Mouse (Mus musculus) G1E-ER4 (cell line): ENCODE results near the gene Tex2. TPM values are rescaled to one million over a fixed set of nuclear protein-coding genes. Genes with fewer than 3 reads are reported as not detected.

Experiments
- GATA1 ChIP-seq: IDR thresholded peaks from one replicate; pipeline ENCODE4 v1.8.0; 2012; ENCODE audit warnings: low read length, inconsistent platforms
- polyA plus RNA-seq: library from polyadenylated mRNA; stranded (reverse); fragments of >175 nt; gene quantifications from 2 replicates; pipeline ENCODE4 v1.2.3, GENCODE M21; 2012

Gene Tex2
- polyA plus RNA-seq, 1 experiment = 2.8 TPM

- no peak for TF ChIP-seq GATA1
These were observed 101.8 kb downstream of the Tex2 start for GRCm38 (mm10) chr11:106511236-106512005.

GRCm38 (mm10) chr11:106507638-106508037 lies 105.6 kb downstream of the Tex2 start:
- no peak for TF ChIP-seq GATA1

DNA sequence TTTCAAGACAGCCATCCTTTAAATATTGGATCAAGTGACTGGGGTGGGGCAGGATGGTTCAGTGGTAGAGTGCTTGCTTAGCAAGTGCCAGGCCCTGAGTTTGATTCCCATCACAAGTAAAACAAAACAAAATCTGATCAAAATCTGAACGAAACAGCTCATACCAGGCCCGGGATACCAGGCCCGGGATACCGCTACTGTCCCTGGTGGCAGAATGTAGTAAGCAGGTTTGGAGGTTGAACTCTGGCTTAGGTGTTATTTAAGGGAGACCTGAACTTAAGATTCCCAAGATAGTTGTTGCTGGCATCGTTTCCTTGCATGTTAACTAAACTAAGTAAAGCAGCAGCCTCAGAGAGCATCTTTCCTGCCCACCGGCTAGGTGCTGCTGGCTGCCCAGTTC lies 107.0 kb downstream of the Tex2 start:
- TF ChIP-seq GATA1 = no peak

DNA sequence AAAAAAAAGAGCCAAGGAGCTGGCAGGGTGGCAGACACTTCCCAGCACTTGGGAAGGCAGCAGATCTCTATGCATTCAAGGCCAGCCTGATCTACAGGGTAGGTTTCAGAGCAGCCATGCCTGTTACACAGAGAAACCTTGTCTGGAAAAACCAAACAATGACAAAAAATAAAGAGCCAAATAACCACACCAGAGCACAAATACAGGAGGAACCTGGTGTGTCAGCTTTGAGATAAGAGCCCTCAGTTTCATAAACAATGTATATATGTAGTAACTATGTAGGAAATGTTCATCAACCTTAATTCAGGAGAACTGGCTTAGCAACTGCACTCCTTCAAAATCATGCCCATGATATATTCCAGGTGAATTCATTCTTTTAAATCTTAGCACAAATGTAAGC lies 109.1 kb downstream of the Tex2 start:
- TF ChIP-seq GATA1 = no peak

DNA sequence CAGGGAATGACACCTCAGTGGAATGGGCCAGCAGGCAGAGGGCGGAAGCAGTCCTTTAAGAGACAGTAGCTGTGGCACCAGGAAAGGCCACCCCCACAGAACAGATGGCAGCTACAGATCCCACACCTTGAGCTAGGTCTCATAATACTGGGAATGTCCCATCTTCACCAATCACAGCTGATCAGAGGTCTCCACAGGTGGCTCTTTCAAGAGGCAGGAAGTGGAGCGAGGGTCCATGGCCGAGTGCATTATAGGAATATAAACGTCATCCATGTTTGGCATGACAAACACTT lies 109.9 kb downstream of the Tex2 start:
- TF ChIP-seq GATA1 = no peak

GRCm38 (mm10) chr11:106502631-106503424 lies 110.4 kb downstream of the Tex2 start:
- no peak for TF ChIP-seq GATA1

DNA sequence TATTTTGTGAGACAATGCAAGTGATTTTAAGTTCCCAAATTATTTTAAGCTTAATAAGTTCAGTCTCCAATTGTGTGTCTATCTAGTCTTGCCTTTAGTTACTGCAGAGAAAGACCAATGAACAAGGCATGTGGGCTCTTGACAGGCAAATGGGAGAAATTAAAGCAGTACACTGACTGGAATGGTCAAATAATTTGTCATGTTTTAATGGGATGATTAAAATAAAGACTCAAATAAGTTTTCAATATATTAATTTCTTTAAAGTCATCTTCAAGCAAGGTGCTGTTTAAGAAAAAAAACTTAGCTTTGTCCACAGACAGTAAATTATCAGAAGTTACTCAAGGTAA lies 111.1 kb downstream of the Tex2 start:
- TF ChIP-seq GATA1 = no peak

DNA sequence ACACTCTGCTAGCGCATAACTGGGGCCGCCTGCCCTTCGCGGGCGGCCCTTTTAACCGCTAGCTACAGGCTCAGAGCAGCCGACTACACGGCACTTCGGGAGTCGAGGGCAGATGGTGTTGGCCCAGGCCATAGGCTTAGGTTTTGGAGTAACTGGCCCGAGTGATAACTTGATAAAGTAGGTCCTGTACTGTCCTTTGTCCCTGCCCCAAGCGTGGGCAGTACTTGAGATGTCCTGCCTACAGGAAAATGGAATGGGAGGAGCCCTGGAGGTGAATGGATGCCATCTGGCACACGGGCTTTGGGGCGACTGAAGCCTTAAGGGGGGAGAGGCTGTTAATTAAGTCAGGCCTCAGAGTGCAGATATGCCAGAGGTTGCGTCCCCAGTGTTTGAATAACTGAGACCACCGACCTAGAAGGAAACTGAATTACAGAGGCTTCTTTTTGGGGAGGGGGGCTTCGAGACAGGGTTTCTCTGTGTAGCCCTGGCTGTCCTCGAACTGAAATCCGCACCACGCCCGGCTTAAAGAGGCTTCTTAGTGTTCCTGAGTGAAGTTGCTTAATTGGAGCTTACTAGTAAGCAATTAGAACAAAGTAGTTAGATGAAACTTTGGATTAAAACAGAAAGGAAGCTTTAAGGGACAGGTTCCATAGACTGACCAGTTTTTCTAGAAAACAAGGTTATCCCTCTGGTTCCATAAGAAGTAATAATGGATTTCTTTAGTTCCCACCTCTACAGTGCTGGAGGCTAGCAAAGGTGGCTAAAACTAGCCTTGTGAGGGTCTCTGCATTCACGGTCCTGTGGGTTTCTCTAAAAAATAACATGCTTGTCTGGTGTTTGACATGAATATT lies 111.7 kb downstream of the Tex2 start:
- no peak for TF ChIP-seq GATA1

- TF ChIP-seq GATA1 = no peak
These were observed 112.6 kb downstream of the Tex2 start for GRCm38 (mm10) chr11:106500393-106501307.

DNA sequence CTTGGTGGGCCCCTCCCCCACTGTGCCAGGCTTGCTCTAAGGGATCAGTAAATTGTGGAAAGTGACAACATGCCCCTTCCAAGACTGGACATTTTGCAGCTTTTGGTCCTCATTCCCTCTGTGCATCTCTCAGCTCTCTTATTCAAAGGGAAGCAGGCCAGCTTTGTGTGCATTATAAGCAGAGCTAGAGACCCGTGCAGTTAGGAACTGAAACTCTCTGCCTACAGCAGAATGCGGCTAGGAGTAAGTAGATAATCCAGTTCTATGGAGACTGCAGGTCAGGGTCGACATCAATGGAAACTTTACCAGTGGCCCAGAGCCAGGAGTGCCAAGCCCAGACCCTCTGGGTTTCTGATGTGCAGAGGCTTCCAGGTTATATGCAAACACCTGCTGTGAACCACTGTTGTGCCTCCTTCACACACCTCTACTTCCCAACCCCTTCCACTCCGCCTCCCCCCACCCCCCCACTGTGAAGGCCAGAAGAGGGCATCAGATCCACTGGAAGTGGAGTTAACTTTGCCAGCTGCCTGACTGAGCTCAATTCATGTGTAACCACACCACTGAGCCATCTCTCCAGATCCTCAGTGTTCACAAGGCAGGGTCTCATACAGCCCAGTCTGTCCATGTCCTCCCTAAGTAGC lies 114.4 kb downstream of the Tex2 start:
- TF ChIP-seq GATA1 = no peak

- TF ChIP-seq GATA1 = no peak
These were observed 115.3 kb downstream of the Tex2 start for GRCm38 (mm10) chr11:106497926-106498325.

- TF ChIP-seq GATA1 = no peak
These were observed 120.1 kb downstream of the Tex2 start for GRCm38 (mm10) chr11:106492984-106493669.

- no peak for TF ChIP-seq GATA1
These were observed 121.8 kb downstream of the Tex2 start for GRCm38 (mm10) chr11:106491393-106491792.

- no peak for TF ChIP-seq GATA1
These were observed 123.2 kb downstream of the Tex2 start for GRCm38 (mm10) chr11:106490057-106490456.
